Mouse (Mus musculus): ENCODE measurements around the gene Celf3. TPM values are rescaled to one million over a fixed set of nuclear protein-coding genes. Genes with fewer than 3 reads are reported as not detected.

The Celf3 gene
- polyA plus RNA-seq (2012; rRNA removed; ENCODE audit: low replicate concordance), result 13.9 and 23.0 TPM in 2 replicates

DNA sequence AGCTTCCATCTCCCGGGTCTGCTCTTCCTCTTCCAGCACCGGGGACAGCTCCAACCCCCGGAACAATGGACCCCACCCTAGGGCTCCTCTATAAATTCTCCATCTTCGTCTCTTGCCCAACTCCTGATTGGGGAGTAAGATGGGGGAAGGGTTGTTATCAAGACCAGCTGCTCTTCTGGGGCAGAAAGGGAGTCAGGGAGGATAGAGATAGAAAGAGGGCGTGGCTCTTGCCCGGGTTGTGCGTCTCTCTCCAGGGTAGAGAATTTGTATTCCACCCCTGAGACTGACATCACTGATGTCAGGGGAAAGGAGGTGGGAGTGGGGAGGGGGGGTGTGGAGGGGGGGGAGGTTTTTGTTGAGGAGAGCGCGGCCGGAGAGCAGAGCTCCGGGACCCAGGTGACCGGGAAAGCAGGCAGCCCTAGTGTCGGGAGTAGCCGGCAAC is at the start of gene Celf3:
Celf3 (plus strand) TSS at position 315 of the 442 bp plus-strand sequence.

DNA sequence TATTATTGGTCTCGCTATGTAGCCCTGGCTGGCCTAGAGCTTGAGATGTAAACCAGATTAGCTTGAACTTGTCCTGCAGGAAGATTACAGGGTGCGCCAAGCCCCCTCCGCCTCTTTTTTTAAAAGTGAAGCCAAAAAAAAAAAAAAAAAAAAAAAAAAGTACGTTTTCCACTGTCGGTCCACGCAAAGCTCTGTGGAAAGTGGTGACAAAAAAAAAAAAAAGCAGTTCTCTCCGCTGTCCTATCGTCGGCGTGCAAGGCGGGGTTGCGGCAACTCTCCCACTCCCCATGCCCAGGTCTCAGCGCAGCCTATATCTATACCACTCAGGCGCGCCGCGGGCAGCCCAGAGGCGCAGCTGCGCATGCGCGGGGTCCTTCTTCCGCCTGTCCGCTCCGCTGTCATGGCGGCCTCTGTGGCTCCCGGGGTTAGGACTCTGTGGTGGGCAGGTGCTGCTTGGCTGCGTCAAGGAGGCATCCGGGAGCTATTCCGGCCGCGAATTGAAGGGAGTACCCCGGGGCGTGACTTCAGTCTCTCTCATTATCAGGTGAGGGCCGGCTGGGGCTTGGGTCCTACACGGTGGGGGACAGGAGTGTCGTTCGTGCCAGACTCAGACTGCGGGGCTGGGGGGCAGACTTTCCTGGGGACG is 35.0 kb upstream of the Celf3 start, which contains the start of gene Mrpl9:
Mrpl9 (plus strand) TSS at position 368 of the 646 bp plus-strand sequence.

DNA sequence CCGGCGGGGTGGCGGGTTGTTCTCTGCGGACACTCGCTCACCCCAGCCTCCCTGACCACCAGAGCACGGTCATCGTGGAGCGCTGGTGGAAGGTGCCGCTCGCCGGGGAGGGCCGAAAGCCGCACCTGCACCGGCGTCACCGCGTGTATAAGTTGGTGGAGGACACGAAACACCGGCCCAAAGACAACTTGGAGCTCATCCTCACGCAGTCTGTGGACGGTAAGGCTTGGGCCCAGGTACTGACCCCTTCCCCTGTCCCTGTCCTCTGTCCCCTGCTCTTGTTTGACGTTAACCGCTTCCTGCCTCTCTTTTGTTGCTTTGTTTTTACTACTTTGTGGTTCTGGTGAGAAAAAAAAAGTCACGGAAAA is 34.5 kb upstream of the Celf3 start, which contains the start of gene Oaz3:
Oaz3 (minus strand) TSS at position 319 of the 368 bp plus-strand sequence.

DNA sequence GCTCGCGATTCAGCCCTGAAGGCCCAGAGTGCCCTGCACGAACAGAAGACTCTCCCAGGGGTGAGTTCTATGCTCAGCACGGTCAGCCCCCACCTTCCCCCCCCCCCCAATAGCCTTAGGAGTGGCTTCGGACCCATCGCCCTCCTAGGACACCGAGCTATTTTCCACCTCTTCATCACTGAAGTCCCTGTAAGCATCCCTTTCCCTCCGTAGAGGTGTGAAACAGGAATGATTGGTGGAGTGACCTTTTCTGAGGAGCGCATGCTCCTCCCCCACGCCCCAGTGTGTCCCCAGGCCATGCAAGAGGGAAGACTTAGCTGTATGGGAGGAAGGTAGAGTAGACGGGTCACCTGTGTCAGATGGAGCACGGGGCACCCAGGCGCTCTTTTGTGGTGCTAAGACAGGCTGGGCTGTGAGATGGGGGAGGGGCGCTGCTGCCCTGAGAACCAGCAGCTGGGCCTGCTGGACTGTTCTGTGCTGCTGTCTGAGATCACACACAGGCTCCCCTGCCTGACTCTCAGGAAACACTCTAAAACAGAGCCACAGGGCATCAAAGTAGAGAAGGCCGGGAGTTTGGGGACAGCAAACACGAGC is 2.3 kb downstream of the Celf3 start, which contains the start of gene Riiad1:
Riiad1 (minus strand) TSS at position 51 of the 594 bp plus-strand sequence.

Other genes with a start within 250 kb of the Celf3 start
- not detected in 2 replicates for gene Gm4778, start 214.3 kb upstream of the Celf3 start, polyA plus RNA-seq (2012; rRNA removed; ENCODE audit: low replicate concordance)
- gene Them4, start 168.2 kb upstream of the Celf3 start, polyA plus RNA-seq (2012; rRNA removed; ENCODE audit: low replicate concordance), result 1.1 and 1.3 TPM in 2 replicates
- 0.07 TPM in 1 of 2 replicates, not detected in the other for gene Them5, start 136.2 kb upstream of the Celf3 start, polyA plus RNA-seq (2012; rRNA removed; ENCODE audit: low replicate concordance)
- gene C2cd4d, start 115.9 kb upstream of the Celf3 start, polyA plus RNA-seq (2012; rRNA removed; ENCODE audit: low replicate concordance), result 1.7 and 7.8 TPM in 2 replicates
- 11.2 and 22.2 TPM in 2 replicates for gene Rorc, start 105.5 kb upstream of the Celf3 start, polyA plus RNA-seq (2012; rRNA removed; ENCODE audit: low replicate concordance)
- gene Lingo4, start 79.8 kb upstream of the Celf3 start, polyA plus RNA-seq (2012; rRNA removed; ENCODE audit: low replicate concordance), result 0.21 and 0.33 TPM in 2 replicates
- not detected in 2 replicates for gene Tdrkh, start 65.0 kb upstream of the Celf3 start, polyA plus RNA-seq (2012; rRNA removed; ENCODE audit: low replicate concordance)
- 13.6 and 17.9 TPM in 2 replicates for gene Mrpl9, start 35.0 kb upstream of the Celf3 start, polyA plus RNA-seq (2012; rRNA removed; ENCODE audit: low replicate concordance)
- gene Oaz3, start 34.4 kb upstream of the Celf3 start, polyA plus RNA-seq (2012; rRNA removed; ENCODE audit: low replicate concordance), result not detected in 2 replicates
- not detected in 2 replicates for gene Riiad1, start 2.0 kb downstream of the Celf3 start, polyA plus RNA-seq (2012; rRNA removed; ENCODE audit: low replicate concordance)
- gene Snx27, start 104.4 kb downstream of the Celf3 start, polyA plus RNA-seq (2012; rRNA removed; ENCODE audit: low replicate concordance), result 2.6 and 2.8 TPM in 2 replicates
- gene Gm10972, start 164.8 kb downstream of the Celf3 start, polyA plus RNA-seq (2012; rRNA removed; ENCODE audit: low replicate concordance), result not detected in 2 replicates
- 11.1 and 25.5 TPM in 2 replicates for gene Tuft1, start 180.6 kb downstream of the Celf3 start, polyA plus RNA-seq (2012; rRNA removed; ENCODE audit: low replicate concordance)
- 3.6 and 4.1 TPM in 2 replicates for gene Selenbp2, start 215.3 kb downstream of the Celf3 start, polyA plus RNA-seq (2012; rRNA removed; ENCODE audit: low replicate concordance)